Mouse (Mus musculus) erythroblast, embryonic 14.5 days (primary cell): ENCODE measurements around the gene Thbd. TPM values are rescaled to one million over a fixed set of nuclear protein-coding genes. Genes with fewer than 3 reads are reported as not detected.

Experiments
- H3K27me3 ChIP-seq: 2 replicates; pipeline ENCODE4 v1.6.1; 2012; ENCODE audit warnings: inconsistent platforms; ENCODE audit not compliant: control insufficient read depth
- H3K36me3 ChIP-seq: 2 replicates; pipeline ENCODE4 v1.6.1; 2012; ENCODE audit warnings: mild to moderate bottlenecking, inconsistent platforms; ENCODE audit not compliant: control insufficient read depth
- H3K4me1 ChIP-seq: 2 replicates; pipeline ENCODE4 v1.6.1; 2012; ENCODE audit warnings: inconsistent platforms; ENCODE audit not compliant: control insufficient read depth
- H3K4me3 ChIP-seq: replicated peaks from 2 replicates; pipeline ENCODE3; 2012; ENCODE audit warnings: moderate library complexity, mild to moderate bottlenecking, inconsistent platforms
- H3K9me3 ChIP-seq: 2 replicates; pipeline ENCODE4 v1.6.1; 2012; ENCODE audit warnings: low read length, inconsistent platforms, mixed read lengths; ENCODE audit not compliant: control insufficient read depth
- GATA1 ChIP-seq: IDR thresholded peaks from 2 replicates; pipeline ENCODE4 v1.6.1; 2012; ENCODE audit warnings: low read length, inconsistent platforms, mixed read lengths
- TAL1 ChIP-seq: IDR thresholded peaks from 3 replicates; pipeline ENCODE4 v1.6.1; 2012; ENCODE audit warnings: low read length, inconsistent platforms, mixed read lengths
- polyA plus RNA-seq: library from polyadenylated mRNA; stranded (reverse); fragments of >175 nt; gene quantifications from 2 replicates; pipeline ENCODE4 v1.2.3, GENCODE M21; 2012

Thbd gene
- polyA plus RNA-seq, 1 experiment = not detected

DNA sequence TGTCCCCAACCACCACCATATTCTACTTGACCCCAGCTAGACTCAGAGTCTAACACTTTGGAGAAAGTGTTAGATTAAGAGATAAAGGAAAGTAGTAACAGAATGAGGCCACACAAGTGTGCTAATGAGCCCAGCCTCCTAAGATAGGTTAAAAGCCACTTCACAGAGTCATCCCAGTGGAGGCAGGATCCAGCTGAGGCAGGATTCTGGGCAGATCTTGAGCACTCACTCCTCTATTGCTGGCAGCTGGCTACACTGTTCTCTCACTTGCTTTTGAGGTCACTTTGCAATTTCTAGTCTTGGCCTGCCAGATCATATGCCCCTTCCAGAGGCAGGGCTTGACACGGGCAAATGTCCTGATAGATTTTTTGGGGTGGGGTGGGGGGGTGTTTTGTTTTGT lies 36.5 kb upstream of the Thbd start:
- Histone ChIP-seq H3K4me3 (no peak overlapping the region), H3K27me3 (no peaks in the 10 kb centered on the region), H3K4me1 (no peaks in the 10 kb centered on the region), H3K36me3 (no peaks in the 10 kb centered on the region), H3K9me3 (no peaks in the 10 kb centered on the region)
- TF ChIP-seq TAL1 = no peak

DNA sequence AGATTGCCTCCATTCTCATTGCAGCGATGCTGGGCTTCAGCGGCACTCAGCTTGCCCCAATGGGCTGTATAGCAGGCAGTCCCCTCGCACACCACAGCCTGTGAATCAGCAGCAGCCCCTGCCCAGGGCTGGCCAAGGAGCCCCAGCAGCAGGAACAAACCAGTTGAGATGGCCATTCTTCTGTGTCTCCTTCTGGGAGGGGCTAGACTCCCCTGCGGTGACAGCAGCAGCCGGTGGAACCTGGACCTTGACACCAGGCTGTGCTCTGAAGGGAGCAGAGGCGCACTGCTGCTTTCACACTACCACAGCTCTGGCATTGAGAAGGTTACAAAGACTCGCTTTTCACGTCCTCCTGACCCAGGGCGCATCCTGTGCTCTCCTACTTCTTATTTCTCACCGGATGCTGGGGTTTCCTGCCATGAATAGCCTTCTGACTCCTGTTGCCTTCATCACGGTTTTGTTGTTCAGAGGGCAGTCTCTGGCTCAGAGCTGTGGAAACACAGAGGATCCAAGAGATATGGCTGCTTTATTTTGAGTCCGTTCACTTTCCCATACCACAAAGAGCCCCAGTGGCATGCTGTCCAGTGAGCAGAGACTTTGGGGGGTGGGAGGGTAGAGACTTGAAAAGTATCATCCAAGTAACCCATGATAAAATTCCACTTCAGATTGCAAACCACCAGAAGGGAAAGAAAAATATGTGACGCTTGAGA lies 35.4 kb upstream of the Thbd start, which contains the start of gene Cd93:
Gene Cd93, minus strand, starts transcription at position 315 of the 710 bp plus-strand sequence.
- H3K36me3 ChIP-seq = no peaks in the 10 kb centered on the region
- no peaks in the 10 kb centered on the region for H3K27me3 ChIP-seq
- TF ChIP-seq GATA1 (no peak), TAL1 (no peak)
- H3K4me1 ChIP-seq = no peaks in the 10 kb centered on the region
- H3K9me3 ChIP-seq = no peaks in the 10 kb centered on the region
- H3K4me3 ChIP-seq = no peak within 1 kb of the TSS

GRCm38 (mm10) chr2:148442710-148443109 lies 34.7 kb upstream of the Thbd start:
- H3K36me3 ChIP-seq = no peaks in the 10 kb centered on the region
- H3K27me3 ChIP-seq = no peaks in the 10 kb centered on the region
- TF ChIP-seq TAL1 = no peak
- TF ChIP-seq GATA1 = no peak
- no peaks in the 10 kb centered on the region for H3K4me1 ChIP-seq
- no peaks in the 10 kb centered on the region for H3K9me3 ChIP-seq
- no peak overlapping the region for H3K4me3 ChIP-seq

- no peaks in the 10 kb centered on the region for H3K4me1 ChIP-seq
- no peak overlapping the region for H3K4me3 ChIP-seq
- no peaks in the 10 kb centered on the region for H3K27me3 ChIP-seq
- H3K36me3 ChIP-seq = no peaks in the 10 kb centered on the region
- TF ChIP-seq GATA1 = no peak
- TF ChIP-seq TAL1 = no peak
- no peaks in the 10 kb centered on the region for H3K9me3 ChIP-seq
These were observed 34.2 kb upstream of the Thbd start for GRCm38 (mm10) chr2:148442172-148442571.

DNA sequence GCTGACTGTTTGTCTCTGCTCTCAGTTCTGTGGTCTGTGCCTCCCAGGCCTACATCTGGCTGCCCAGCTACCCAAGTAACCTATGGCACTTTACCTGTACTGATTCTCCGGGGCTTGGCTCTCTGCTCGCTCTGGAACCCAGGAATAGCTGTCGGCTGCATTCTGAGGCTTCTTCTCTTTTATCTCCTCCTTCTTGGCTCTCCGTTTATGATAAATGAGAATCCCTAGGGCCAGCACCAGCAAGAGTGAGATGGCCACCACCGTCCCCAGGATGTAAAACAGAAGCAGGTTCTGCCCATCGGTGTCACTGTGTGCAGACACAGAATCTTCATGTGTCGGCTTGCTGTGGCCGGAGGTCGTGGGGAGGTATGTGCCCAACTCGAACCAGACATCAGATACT lies 33.4 kb upstream of the Thbd start:
- TF ChIP-seq TAL1 (no peak), GATA1 (no peak)
- no peaks in the 10 kb centered on the region for H3K9me3 ChIP-seq
- H3K4me3 ChIP-seq = no peak overlapping the region

DNA sequence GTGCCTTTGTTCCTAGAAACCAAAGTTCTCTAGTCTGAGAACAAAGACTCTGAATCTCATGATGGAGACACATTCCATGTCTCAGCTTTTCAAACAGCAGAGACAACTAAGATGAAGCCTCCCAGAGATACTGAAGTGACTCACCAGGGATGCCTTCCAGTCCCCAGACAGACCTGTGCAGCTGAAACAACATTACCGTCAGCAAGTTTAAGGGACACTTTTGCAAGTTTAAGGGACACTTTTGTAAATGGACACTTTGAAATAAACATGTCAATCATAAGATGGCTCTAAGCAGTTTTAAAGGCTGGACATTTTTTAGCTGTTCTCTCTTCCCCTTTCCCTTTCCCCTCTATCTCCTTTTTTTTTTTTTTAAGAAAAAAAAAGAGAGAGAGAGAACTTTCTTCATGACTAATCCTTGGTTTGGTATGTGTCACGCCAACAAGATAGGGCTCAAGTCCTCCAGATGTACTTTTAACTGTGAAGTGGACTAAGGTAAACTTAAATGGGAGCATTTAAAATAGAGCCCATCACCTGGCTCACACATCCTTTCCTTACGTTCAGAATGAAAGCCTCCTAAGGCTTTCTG lies 31.8 kb upstream of the Thbd start:
- no peak for TF ChIP-seq GATA1
- no peak for TF ChIP-seq TAL1
- no peaks in the 10 kb centered on the region for H3K4me1 ChIP-seq
- no peaks in the 10 kb centered on the region for H3K36me3 ChIP-seq
- H3K4me3 ChIP-seq = no peak overlapping the region
- H3K27me3 ChIP-seq = no peaks in the 10 kb centered on the region
- H3K9me3 ChIP-seq = no peaks in the 10 kb centered on the region

More for the DNA sequence above, 33.4 kb upstream of the Thbd start:
- Histone ChIP-seq H3K36me3 (no peaks in the 10 kb centered on the region), H3K4me1 (no peaks in the 10 kb centered on the region), H3K27me3 (no peaks in the 10 kb centered on the region)

- no peaks in the 10 kb centered on the region for H3K9me3 ChIP-seq
- H3K4me3 ChIP-seq = no peak overlapping the region
- TF ChIP-seq TAL1 = no peak
- TF ChIP-seq GATA1 = no peak
- no peaks in the 10 kb centered on the region for H3K4me1 ChIP-seq
- no peaks in the 10 kb centered on the region for H3K36me3 ChIP-seq
- H3K27me3 ChIP-seq = no peaks in the 10 kb centered on the region
These were observed 28.3 kb upstream of the Thbd start for GRCm38 (mm10) chr2:148436285-148436684.

GRCm38 (mm10) chr2:148432346-148432745 lies 24.4 kb upstream of the Thbd start:
- Histone ChIP-seq H3K4me1 (no peaks in the 10 kb centered on the region), H3K4me3 (no peak overlapping the region), H3K27me3 (no peaks in the 10 kb centered on the region), H3K36me3 (no peaks in the 10 kb centered on the region), H3K9me3 (no peaks in the 10 kb centered on the region)
- TF ChIP-seq TAL1 = no peak
- no peak for TF ChIP-seq GATA1

DNA sequence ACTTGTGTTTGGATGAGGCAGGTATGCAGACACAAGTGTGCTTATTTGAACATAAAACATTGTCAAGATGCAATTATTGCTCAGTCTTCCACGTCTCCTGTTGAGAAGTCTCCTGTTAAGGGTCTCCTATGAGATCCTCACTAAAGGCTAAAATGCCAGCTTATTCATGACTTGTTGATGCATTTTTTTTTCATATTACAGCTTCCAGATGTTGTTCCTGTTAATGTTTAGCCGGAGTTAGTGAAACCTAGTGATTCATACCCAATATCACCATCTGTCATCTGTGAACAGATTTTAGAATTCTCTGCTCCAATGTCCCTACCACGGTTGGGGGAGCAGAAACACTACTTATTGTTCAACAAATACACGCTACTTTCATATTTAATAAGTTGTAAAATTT lies 23.0 kb upstream of the Thbd start:
- no peaks in the 10 kb centered on the region for H3K9me3 ChIP-seq
- H3K4me3 ChIP-seq = no peak overlapping the region
- H3K27me3 ChIP-seq = no peaks in the 10 kb centered on the region
- H3K4me1 ChIP-seq = no peaks in the 10 kb centered on the region
- no peaks in the 10 kb centered on the region for H3K36me3 ChIP-seq
- TF ChIP-seq GATA1 = no peak
- no peak for TF ChIP-seq TAL1

DNA sequence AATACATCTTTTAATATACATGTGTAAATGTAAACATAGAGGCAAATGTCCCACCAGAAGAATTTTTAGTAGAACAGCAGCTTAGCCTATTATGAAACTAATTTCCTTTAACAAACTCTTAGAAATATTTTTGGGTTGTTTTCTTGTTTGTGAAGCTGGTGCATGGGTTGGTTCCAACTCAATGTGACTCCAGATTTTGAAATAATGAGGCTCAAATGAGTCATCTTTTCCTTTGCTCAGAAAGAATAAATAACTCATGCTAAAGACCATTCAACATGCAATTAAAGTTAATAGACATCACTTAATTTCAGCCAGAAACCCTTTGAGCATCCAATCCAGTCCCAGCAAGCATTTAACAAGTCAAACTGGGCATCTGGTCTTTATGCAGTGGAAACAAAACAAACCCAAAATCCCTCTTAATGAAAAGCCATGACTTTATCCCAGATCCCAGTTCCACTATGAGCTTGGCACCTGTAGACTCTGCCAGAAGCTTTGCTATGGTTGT lies 21.1 kb upstream of the Thbd start:
- H3K27me3 ChIP-seq = no peaks in the 10 kb centered on the region
- no peak for TF ChIP-seq TAL1
- H3K36me3 ChIP-seq = no peaks in the 10 kb centered on the region
- no peak overlapping the region for H3K4me3 ChIP-seq
- no peaks in the 10 kb centered on the region for H3K9me3 ChIP-seq
- H3K4me1 ChIP-seq = no peaks in the 10 kb centered on the region
